Mouse (Mus musculus): ENCODE data around the gene Cep95. TPM values are rescaled to one million over a fixed set of nuclear protein-coding genes. Genes with fewer than 3 reads are reported as not detected.

Cep95 gene
- 3.7 and 5.3 TPM in 2 replicates for polyA plus RNA-seq (2012; rRNA removed; ENCODE audit: low replicate concordance)

DNA sequence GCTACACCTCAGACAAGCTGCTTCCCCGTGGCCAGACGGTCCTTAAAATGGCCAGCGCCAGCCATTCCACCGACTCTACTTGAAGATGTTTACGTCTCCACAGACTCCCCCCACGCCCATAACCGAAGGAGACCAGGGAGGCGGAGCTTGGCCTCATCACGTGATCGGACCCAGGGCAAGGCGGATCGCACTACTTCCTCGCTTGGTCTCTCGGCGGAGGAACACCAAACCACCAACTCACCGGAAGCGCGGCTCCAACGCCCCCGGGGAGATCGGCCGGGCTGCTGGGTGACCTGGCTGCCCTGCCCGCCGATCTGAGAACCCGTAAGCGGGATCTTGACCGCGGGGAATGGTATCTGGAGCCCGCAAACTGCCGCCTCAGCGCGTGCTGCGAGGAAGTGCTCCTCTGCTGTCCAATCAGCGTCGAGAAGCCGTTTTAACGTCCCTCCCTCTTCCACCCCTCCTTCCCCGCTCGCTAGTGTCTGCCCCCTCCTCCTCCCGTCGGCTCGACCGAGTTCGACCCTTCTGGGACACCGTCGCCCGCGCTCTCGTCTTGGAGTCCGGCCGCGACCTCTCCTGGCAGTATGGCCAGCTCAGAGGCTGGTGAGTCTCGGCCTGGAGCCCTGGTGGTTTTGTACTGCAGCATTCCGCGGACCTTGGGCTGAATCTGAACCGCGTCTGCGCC, at the start of gene Cep95, which contains the start of gene Ddx5:
TSS of gene Cep95 (plus strand) at position 478 of the 685 bp plus-strand sequence.
TSS of gene Ddx5 (minus strand) at position 411 of the 685 bp plus-strand sequence.

DNA sequence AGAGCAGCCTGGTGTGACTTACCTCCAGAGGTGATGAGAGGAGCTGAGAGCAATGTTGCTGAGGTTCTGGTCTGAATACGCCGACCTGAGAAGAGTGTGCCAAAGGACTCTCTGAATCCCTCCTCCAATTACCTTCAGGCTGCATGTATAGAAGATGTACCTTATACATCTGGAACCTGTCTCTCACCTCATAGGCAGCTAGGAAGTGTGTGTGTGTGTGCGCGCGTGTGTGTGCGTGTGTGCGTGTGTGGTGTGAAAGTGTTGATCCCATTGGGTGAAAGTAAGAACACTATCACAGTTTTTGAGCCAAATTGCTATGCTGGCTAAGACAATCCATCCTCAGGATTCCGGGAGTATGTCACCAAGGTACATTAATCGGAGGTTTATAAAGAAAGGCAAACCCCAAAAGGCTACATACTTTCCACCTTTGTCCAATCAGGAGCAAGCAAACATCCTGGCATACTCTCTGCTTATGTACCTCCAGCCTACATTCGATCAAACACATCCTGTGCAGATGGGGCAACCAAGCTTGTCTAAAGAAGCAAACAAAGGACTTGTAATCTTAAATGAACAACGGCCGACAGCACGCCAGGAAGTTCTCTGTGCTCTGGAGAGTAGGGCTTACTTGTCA, 38.8 kb upstream of the Cep95 start, which contains the start of gene Pecam1:
TSS of gene Pecam1 (minus strand) at position 508 of the 631 bp plus-strand sequence.

DNA sequence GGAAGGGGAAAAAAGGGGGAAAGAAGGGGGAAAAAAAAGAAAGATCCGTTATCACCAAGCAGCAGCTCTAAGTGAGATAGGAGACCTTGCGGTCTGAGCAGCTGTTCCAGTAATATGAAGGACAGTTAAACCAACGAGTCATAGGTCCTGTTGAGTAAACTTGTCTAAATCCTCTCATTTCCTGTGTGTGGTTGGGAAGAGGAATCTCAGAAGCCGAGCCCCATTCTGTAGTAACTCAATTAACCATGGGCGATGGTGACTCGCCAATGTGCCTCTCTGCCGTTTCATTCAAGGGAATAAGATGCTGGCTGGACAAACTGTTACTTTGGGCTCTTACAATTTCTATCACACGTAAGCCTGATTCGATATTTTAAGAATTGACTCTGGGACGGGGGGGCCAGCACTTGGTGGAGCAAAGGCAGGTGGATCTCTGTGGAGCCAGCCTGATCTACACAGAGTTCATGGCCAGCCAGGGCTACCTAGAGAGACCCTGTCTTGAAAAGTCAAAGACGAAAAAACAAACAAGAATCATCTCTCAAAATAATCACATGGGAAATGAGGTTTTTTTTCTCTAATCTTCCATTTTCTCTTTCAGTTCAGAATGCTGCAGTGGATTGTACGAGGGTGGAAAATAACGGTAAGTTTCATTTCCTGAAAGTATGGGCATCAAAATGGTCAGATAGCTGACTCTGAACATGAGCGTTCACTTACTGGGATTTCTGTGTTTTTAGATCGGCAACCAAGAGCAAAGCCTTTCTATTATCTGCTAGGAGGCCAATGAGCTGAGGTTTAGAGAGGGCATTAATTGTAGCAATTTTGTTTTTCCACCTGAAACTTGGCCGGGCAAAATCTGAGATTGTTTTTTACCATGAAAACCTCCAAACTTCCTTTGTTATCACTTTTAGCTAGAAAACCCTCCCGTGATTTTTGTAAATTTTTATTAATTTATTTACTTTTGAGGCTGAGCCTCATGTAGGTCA, 37.7 kb upstream of the Cep95 start, which contains the start of gene Milr1:
TSS of gene Milr1 (plus strand) at position 188 of the 980 bp plus-strand sequence.

DNA sequence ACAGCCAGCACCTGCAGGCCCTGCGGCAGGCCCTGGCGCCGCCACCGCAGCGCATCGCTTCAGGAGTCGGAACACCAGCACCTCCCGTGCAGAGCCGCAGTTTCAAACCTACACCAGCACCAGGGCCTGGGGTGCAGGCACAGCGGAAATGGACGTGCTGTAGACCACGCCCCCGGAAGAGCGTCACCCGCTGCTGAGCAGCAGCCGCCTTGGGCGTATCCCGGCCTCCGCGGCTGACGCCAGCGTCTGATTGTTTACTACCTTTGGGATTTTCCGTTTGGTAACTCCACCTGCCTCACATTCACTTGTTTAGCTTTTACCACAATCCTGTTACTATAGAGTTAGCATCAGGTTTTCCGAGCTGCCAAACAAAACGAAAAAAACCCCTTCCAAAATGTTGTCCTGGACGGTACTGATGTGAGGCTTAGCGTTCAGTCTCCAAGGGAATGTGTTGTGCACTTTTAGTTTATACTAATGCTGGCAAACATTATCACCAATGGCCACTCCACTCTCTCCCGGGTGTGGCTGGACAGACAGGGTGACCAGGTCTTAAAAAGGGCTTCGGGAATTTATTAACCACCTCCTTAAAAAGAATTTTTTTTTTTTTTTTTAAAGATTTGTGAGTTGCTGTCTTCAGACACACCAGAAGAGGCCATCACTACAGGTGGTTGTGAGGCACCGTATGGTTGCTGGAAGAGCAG, 9.5 kb upstream of the Cep95 start, which contains the start of gene Polg2:
TSS of gene Polg2 (minus strand) at position 150 of the 701 bp plus-strand sequence.

Other genes starting within 250 kb of the Cep95 start
- 29.5 and 31.1 TPM in 2 replicates for gene Tex2, start 175.8 kb upstream of the Cep95 start, polyA plus RNA-seq (2012; rRNA removed; ENCODE audit: low replicate concordance)
- 93.5 and 182 TPM in 2 replicates for gene Pecam1, start 38.6 kb upstream of the Cep95 start, polyA plus RNA-seq (2012; rRNA removed; ENCODE audit: low replicate concordance)
- gene Milr1, start 38.0 kb upstream of the Cep95 start, polyA plus RNA-seq (2012; rRNA removed; ENCODE audit: low replicate concordance) = 0.95 and 1.7 TPM in 2 replicates
- gene Polg2, start 9.7 kb upstream of the Cep95 start, polyA plus RNA-seq (2012; rRNA removed; ENCODE audit: low replicate concordance) = 5.1 and 8.1 TPM in 2 replicates
- 280 and 376 TPM in 2 replicates for gene Ddx5, start 67 bp upstream of the Cep95 start, polyA plus RNA-seq (2012; rRNA removed; ENCODE audit: low replicate concordance)
- gene Smurf2, start 131.5 kb downstream of the Cep95 start, polyA plus RNA-seq (2012; rRNA removed; ENCODE audit: low replicate concordance) = 10.5 and 15.5 TPM in 2 replicates
- 3.7 and 32.5 TPM in 2 replicates for gene Kpna2, start 210.3 kb downstream of the Cep95 start, polyA plus RNA-seq (2012; rRNA removed; ENCODE audit: low replicate concordance)
- 5.1 and 5.3 TPM in 2 replicates for gene 1810010H24Rik, start 236.4 kb downstream of the Cep95 start, polyA plus RNA-seq (2012; rRNA removed; ENCODE audit: low replicate concordance)

Measured in subcutaneous adipose tissue, adult 2 months (tissue).